Mouse (Mus musculus) hindbrain, embryonic 14.5 days (tissue): ENCODE results near the gene Elmo1. TPM values are rescaled to one million over a fixed set of nuclear protein-coding genes. Genes with fewer than 3 reads are reported as not detected.

Experiments used
- ATAC-seq: fragments of 200-750 bp; cut with Nextera tagmentation; 2 replicates; pipeline ENCODE4 v1.8.0; 2017; ENCODE audit warnings: moderate number of reproducible peaks, mild to moderate bottlenecking, moderate TSS enrichment, moderate library complexity; ENCODE audit not compliant: low FRiP score
- DNase-seq: peaks from one replicate; pipeline ENCODE4 v3.0.0-alpha.2; 2015; ENCODE audit warnings: low spot score
- H3K27ac ChIP-seq: fragments of 300-500 bp; sonication (generic); 2 replicates; pipeline ENCODE4 v1.5.1; 2014; ENCODE audit warnings: mild to moderate bottlenecking, moderate library complexity
- H3K27me3 ChIP-seq: fragments of 300-500 bp; sonication (generic); 2 replicates; pipeline ENCODE4 v1.6.1; 2014; ENCODE audit warnings: mild to moderate bottlenecking, low read length, mixed read lengths; ENCODE audit not compliant: control insufficient read depth, insufficient read depth
- H3K36me3 ChIP-seq: fragments of 300-500 bp; sonication (generic); replicated peaks from 2 replicates; pipeline ENCODE4 v1.6.1; 2014; ENCODE audit not compliant: control insufficient read depth, insufficient read depth
- H3K4me1 ChIP-seq: fragments of 300-500 bp; sonication (generic); replicated peaks from 2 replicates; pipeline ENCODE4 v1.6.1; 2014; ENCODE audit warnings: antibody characterized with exemption, low read length, mixed read lengths; ENCODE audit not compliant: control insufficient read depth, insufficient read depth
- H3K4me2 ChIP-seq: fragments of 300-500 bp; sonication (generic); replicated peaks from 2 replicates; pipeline ENCODE4 v1.6.1; 2014; ENCODE audit warnings: mild to moderate bottlenecking, moderate library complexity
- H3K4me3 ChIP-seq: fragments of 300-500 bp; sonication (generic); replicated peaks from 2 replicates; pipeline ENCODE4 v1.5.1; 2014; ENCODE audit warnings: mild to moderate bottlenecking, low read length
- H3K9ac ChIP-seq: fragments of 300-500 bp; sonication (generic); 2 replicates; pipeline ENCODE4 v1.6.1; 2014
- H3K9me3 ChIP-seq: fragments of 300-500 bp; sonication (generic); 2 replicates; pipeline ENCODE4 v1.6.1; 2016; ENCODE audit warnings: low read length; ENCODE audit not compliant: control insufficient read depth
- WGBS: fragments of 180-500 bp; shearing (Covaris S2); extraction: QIAGEN DNeasy Blood & Tissue Kit; methylation state at CpG from one replicate; pipeline ENCODE4 v1.1.7; 2014; 5-methylcytosine and 5-hydroxymethylcytosine counted together
- polyA plus RNA-seq: library from polyadenylated mRNA; unstranded; fragments of >200 nt; fragmentation: Nextera tagmentation; extraction: Ambion mirVana; gene quantifications from 2 replicates; pipeline ENCODE4 v1.2.1, GENCODE M21; 2014

Gene Elmo1
- polyA plus RNA-seq, 1 experiment from 2014 or later: 41.9 TPM

- peak; percentile 61; the same call in 1 of the 2 replicates for ATAC-seq
- DNase-seq: no peak
Observed at GRCm38 (mm10) chr13:20139060-20139459, 48.7 kb downstream of the Elmo1 start.

GRCm38 (mm10) chr13:20139825-20140665 lies 49.6 kb downstream of the Elmo1 start:
- H3K9ac ChIP-seq: no peak overlapping the region
- DNase-seq (no peak), ATAC-seq (no peak)
- H3K27me3 ChIP-seq: no peaks in the 10 kb centered on the region
- 0 out of 2 replicates have a peak, but pooled peaks cover 3% of the 10 kb centered on the region for H3K4me1 ChIP-seq
- H3K4me2 ChIP-seq: no peak overlapping the region
- H3K4me3 ChIP-seq: no peak overlapping the region
- no peaks in the 10 kb centered on the region for H3K9me3 ChIP-seq
- H3K36me3 ChIP-seq: no peaks in the 10 kb centered on the region
- WGBS: 78% methylated on average over 4 of the region's 4 CpGs
- no peak overlapping the region for H3K27ac ChIP-seq

More at GRCm38 (mm10) chr13:20139060-20139459, 48.7 kb downstream of the Elmo1 start:
- Histone ChIP-seq H3K4me3 (no peak overlapping the region), H3K27me3 (no peaks in the 10 kb centered on the region), H3K9ac (0 out of 2 replicates have a peak overlapping the region, but pooled peaks have one; percentile 26), H3K4me2 (no peak overlapping the region), H3K27ac (no peak overlapping the region), H3K36me3 (no peaks in the 10 kb centered on the region), H3K4me1 (0 out of 2 replicates have a peak, but pooled peaks cover 6% of the 10 kb centered on the region), H3K9me3 (no peaks in the 10 kb centered on the region)
- WGBS: 46% methylated on average over 6 of the region's 6 CpGs

- H3K9me3 ChIP-seq: no peaks in the 10 kb centered on the region
- no peak for DNase-seq
- 26% methylated on average over 1 of the region's 1 CpGs for WGBS
- no peak overlapping the region for H3K4me3 ChIP-seq
- 0 out of 2 replicates have a peak, but pooled peaks cover 3% of the 10 kb centered on the region for H3K4me1 ChIP-seq
- no peak for ATAC-seq
- H3K4me2 ChIP-seq: no peak overlapping the region
- no peaks in the 10 kb centered on the region for H3K27me3 ChIP-seq
- H3K9ac ChIP-seq: no peak overlapping the region
- H3K27ac ChIP-seq: no peak overlapping the region
- no peaks in the 10 kb centered on the region for H3K36me3 ChIP-seq
Observed at GRCm38 (mm10) chr13:20142637-20143036, 52.2 kb downstream of the Elmo1 start.

DNA sequence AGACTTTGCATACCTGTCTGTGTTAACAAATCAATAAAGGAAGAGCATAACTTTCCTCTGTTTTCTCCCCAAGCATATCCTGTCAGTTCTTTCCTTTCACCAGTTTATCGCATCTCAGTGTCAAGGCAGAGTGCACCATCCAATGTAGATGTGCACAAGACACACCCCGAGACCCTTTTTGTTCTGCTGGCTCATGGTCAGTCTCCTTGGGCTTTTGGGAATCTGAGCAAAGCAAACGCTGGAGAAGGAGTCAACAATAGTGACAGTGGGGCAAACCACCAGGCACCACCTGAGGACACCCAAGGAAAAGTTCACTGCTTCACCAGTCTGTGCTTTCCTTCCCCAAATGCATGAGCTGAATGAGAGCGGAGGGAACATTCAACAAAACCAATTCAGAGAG lies 56.5 kb downstream of the Elmo1 start:
- DNase-seq (no peak), ATAC-seq (no peak)
- Histone ChIP-seq H3K36me3 (no peaks in the 10 kb centered on the region), H3K27me3 (no peaks in the 10 kb centered on the region), H3K9me3 (no peaks in the 10 kb centered on the region), H3K27ac (no peak overlapping the region), H3K4me3 (no peak overlapping the region), H3K4me2 (no peak overlapping the region), H3K4me1 (no peaks in the 10 kb centered on the region), H3K9ac (no peak overlapping the region)
- WGBS: 93% methylated on average over 4 of the region's 4 CpGs

GRCm38 (mm10) chr13:20147736-20148135 lies 57.3 kb downstream of the Elmo1 start:
- Histone ChIP-seq H3K4me3 (no peak overlapping the region), H3K36me3 (no peaks in the 10 kb centered on the region), H3K27me3 (no peaks in the 10 kb centered on the region), H3K9ac (no peak overlapping the region), H3K27ac (no peak overlapping the region), H3K4me2 (no peak overlapping the region), H3K4me1 (no peaks in the 10 kb centered on the region), H3K9me3 (no peaks in the 10 kb centered on the region)
- 86% methylated on average over 4 of the region's 4 CpGs for WGBS
- DNase-seq (no peak), ATAC-seq (peak; percentile 28)

- H3K27ac ChIP-seq: no peak overlapping the region
- no peaks in the 10 kb centered on the region for H3K27me3 ChIP-seq
- H3K9me3 ChIP-seq: no peaks in the 10 kb centered on the region
- H3K4me2 ChIP-seq: no peak overlapping the region
- ATAC-seq (no peak; the same call in 1 of the 2 replicates), DNase-seq (no peak)
- no peak overlapping the region for H3K9ac ChIP-seq
- no peaks in the 10 kb centered on the region for H3K4me1 ChIP-seq
- no peak overlapping the region for H3K4me3 ChIP-seq
- 84% methylated on average over 11 of the region's 11 CpGs for WGBS
- no peaks in the 10 kb centered on the region for H3K36me3 ChIP-seq
Observed at GRCm38 (mm10) chr13:20150130-20150835, 59.9 kb downstream of the Elmo1 start.

DNA sequence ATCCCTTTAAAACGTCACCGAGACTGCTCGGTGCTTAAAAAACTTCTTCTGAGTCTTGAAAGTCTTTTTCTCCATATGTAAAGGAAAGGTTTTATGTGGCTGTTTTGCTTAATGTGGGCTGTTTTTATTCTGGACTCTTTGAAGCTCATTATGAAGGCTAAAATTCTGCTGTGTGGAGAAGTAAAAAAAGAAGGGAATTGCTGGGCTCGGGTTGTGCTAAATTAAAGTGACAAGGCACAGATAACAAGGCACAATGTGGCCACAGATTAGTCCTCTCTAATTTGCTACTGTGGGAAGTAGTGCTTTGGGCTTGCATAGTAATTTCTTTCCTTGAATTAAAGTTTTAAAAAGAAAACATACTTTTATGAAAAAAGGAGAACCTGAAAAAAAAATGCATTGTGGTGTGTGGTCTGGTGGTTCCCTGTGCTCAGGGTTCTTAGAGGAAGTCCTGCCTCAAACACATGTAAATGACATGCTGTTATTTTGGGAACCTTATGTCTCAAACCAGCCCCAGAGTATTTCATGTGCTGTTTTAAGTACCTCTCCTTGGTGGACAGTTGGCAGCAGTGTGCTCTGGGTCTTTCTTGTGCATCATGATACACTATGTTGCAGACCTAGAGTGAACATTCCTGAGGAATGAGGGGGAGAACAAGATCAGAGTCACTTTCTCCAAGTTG lies 61.0 kb downstream of the Elmo1 start:
- DNase-seq (no peak), ATAC-seq (no peak)
- Histone ChIP-seq H3K27ac (no peak overlapping the region), H3K4me2 (no peak overlapping the region), H3K9ac (no peak overlapping the region), H3K9me3 (no peaks in the 10 kb centered on the region), H3K27me3 (no peaks in the 10 kb centered on the region), H3K36me3 (no peaks in the 10 kb centered on the region), H3K4me3 (no peak overlapping the region), H3K4me1 (no peaks in the 10 kb centered on the region)
- 76% methylated on average over 4 of the region's 4 CpGs for WGBS

DNA sequence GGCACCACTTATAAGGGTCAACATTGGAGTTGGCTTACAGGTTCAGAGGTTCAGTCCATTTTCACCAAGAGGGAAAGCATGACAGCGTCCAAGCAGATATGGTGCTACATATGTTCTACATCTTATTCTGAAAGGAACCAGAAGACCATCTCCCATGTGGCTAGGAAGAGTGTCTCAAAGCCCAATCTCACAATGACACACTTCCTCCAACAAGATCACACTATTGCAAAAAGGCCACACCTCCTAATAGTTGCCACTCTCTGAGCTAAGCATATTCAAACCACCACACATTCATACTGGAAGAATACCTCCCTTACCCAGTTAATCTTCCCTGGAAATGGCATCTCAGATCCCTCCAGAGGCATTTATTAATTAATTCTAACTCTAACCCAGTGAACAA lies 66.7 kb downstream of the Elmo1 start:
- no peaks in the 10 kb centered on the region for H3K4me1 ChIP-seq
- ATAC-seq (no peak), DNase-seq (no peak)
- no peaks in the 10 kb centered on the region for H3K36me3 ChIP-seq
- WGBS: 100% methylated on average over 1 of the region's 1 CpGs
- no peaks in the 10 kb centered on the region for H3K27me3 ChIP-seq
- H3K27ac ChIP-seq: no peak overlapping the region
- H3K4me3 ChIP-seq: no peak overlapping the region
- no peak overlapping the region for H3K9ac ChIP-seq
- H3K9me3 ChIP-seq: no peaks in the 10 kb centered on the region
- H3K4me2 ChIP-seq: no peak overlapping the region

DNA sequence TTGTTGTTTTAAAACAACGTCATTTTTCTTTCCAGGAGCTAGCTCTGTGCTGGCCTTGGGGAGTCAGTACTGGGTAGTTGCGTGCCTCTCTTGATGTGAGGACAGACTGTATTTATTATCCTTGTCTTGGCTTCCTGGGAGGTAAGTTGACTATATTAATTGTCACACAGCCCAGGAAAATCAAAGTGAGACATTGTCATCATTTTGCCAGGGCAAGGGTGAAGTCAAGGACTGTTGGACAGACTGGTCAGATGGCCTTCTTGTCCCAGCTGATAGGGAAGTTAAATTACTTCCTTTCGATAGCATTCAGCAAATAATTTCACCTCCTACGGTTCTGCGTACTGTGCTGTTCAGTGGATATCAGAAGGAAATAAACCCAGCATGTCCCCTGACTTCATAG lies 67.1 kb downstream of the Elmo1 start:
- ATAC-seq: no peak
- no peak for DNase-seq
- 87% methylated on average over 5 of the region's 5 CpGs for WGBS
- Histone ChIP-seq H3K4me3 (no peak overlapping the region), H3K36me3 (no peaks in the 10 kb centered on the region), H3K4me1 (no peaks in the 10 kb centered on the region), H3K9me3 (no peaks in the 10 kb centered on the region), H3K27me3 (no peaks in the 10 kb centered on the region), H3K27ac (no peak overlapping the region), H3K4me2 (no peak overlapping the region), H3K9ac (no peak overlapping the region)
